Mouse (Mus musculus) MEL (cell line): ENCODE measurements around the gene Tpcn1.

Experiments used
- CTCF ChIP-seq, 3 experiments: IDR thresholded peaks in 2 of 3; conservative IDR thresholded peaks in 1 of 3; 2 replicates each; pipeline ENCODE4 v1.5.1; 2011 to 2012; ENCODE audit warnings: low read length in 3 of 3, low read depth in 2 of 3, mild to moderate bottlenecking in 2 of 3, improper control_type of control experiment in 1 of 3, inconsistent platforms in 1 of 3, mixed read lengths in 1 of 3, moderate library complexity in 1 of 3; ENCODE audit not compliant: control insufficient read depth in 1 of 3, insufficient read depth in 1 of 3, poor library complexity in 1 of 3, severe bottlenecking in 1 of 3
- E2F4 ChIP-seq: IDR thresholded peaks from 2 replicates; pipeline ENCODE4 v1.6.1; 2011; ENCODE audit warnings: low read depth, low read length, improper control_type of control experiment, borderline replicate concordance
- EP300 ChIP-seq, 2 experiments: IDR thresholded peaks; 2 replicates each; pipeline ENCODE4 v1.6.1; 2011; ENCODE audit warnings: improper control_type of control experiment in 2 of 2, low read length in 2 of 2, low read depth in 1 of 2, mild to moderate bottlenecking in 1 of 2
- GATA1 ChIP-seq: IDR thresholded peaks from 2 replicates; pipeline ENCODE4 v1.6.1; 2011; ENCODE audit warnings: low read depth, low read length, improper control_type of control experiment
- POLR2A ChIP-seq, 2 experiments: IDR thresholded peaks; 2 replicates each; pipeline ENCODE4 v1.6.1; 2011 to 2012; ENCODE audit warnings: low read length in 2 of 2, mild to moderate bottlenecking in 2 of 2, control low read depth in 1 of 2, improper control_type of control experiment in 1 of 2, low read depth in 1 of 2, moderate library complexity in 1 of 2; ENCODE audit not compliant: control insufficient read depth in 1 of 2, insufficient read depth in 1 of 2, poor library complexity in 1 of 2
- RCOR1 ChIP-seq: IDR thresholded peaks from 2 replicates; pipeline ENCODE4 v1.6.1; 2012; ENCODE audit warnings: low read depth, mild to moderate bottlenecking, inconsistent platforms, low read length, improper control_type of control experiment
- SMC3 ChIP-seq: IDR thresholded peaks from 2 replicates; pipeline ENCODE4 v1.6.1; 2011; ENCODE audit warnings: low read depth, low read length, improper control_type of control experiment
- USF1 ChIP-seq: IDR thresholded peaks from 2 replicates; pipeline ENCODE4 v1.6.1; 2014; ENCODE audit warnings: low read depth, mild to moderate bottlenecking, inconsistent platforms, low read length, improper control_type of control experiment, moderate library complexity
- ZC3H11A ChIP-seq: IDR thresholded peaks from 2 replicates; pipeline ENCODE4 v1.6.1; 2012; ENCODE audit warnings: low read depth, mild to moderate bottlenecking, inconsistent platforms, low read length, improper control_type of control experiment

DNA sequence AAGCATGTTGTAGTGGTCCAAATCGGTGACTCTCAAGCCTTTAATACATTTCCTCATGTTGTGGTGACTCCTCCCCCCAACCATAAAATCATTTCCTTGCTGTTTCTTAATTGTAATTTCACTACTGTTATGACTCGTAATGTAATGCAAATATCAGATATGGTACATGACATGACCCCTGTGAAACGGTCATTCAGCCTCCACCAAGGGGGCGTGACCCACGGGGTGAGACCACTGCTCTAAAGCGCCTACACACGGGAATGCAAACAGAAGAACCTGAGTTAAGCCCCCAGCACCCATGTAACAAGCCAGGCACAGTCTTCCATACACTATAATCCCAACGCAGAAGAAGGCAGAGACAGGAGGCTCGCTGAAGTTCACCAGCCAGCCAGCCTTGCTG, 82.7 kb downstream of the Tpcn1 start:
- TF ChIP-seq GATA1: no peak
- TF ChIP-seq CTCF (IDR thresholded peaks at IDR 0.05 in 2 of 3, conservative IDR thresholded peaks at IDR 0.05 in 1 of 3; ENCODE audit: control insufficient read depth in 1 of 3, insufficient read depth in 1 of 3, low read depth in 2 of 3, low read length in 3 of 3, poor library complexity in 1 of 3, severe bottlenecking in 1 of 3): no peak
- no peak for TF ChIP-seq ZC3H11A
- no peak for TF ChIP-seq POLR2A (IDR thresholded peaks at IDR 0.05; ENCODE audit: control insufficient read depth in 1 of 2, insufficient read depth in 1 of 2, low read depth in 1 of 2, low read length in 2 of 2, poor library complexity in 1 of 2)
- no peak for TF ChIP-seq USF1
- TF ChIP-seq SMC3: no peak
- TF ChIP-seq RCOR1: no peak
- no peak for TF ChIP-seq E2F4
- TF ChIP-seq EP300 (IDR thresholded peaks at IDR 0.05; ENCODE audit: low read depth in 1 of 2, low read length in 2 of 2): no peak
